Mouse (Mus musculus): ENCODE results near the gene Snx20. TPM values are rescaled to one million over a fixed set of nuclear protein-coding genes. Genes with fewer than 3 reads are reported as not detected.

Gene Snx20
- polyA plus RNA-seq, 1 experiment, result 0.07 TPM

DNA sequence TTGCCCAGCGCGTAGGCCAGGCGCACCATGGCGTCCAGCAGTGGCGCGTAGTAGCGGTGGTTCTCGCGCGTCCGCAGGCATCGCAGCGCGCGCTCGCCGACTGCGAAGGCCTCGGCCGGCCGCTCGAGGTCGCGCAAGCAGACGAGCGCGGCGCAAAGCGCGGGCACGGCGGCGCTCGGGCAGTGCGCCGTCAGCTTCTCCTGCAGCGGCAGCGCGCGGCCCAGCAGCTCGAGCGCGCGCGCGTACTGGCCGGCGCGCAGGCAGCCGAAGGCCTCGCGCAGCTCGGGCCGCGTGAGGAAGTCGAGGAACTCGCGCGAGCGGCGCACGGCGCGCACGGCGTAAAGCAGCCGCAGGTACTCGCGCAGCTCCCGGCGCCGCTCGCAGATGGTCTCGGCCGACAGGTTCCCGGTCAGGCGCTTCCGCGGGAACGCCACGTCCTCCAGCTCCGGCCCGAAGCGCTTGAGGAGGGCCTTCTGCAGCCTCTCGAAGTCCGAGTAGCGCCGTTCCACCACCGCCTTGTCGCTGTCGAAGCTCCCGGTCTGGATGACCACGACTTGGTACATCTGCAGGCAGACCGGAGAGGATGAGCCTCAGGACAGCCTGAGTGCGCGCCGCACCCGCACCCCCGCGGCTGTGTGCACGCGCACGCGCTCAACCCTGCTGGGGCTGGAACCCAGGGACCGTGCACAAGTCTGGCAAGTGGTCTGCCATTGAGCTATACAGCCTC, 8.5 kb downstream of the Snx20 start:
- no peaks in the 10 kb centered on the region for H3K27me3 ChIP-seq (ENCODE audit: control insufficient read depth, insufficient read depth, low read length)
- TF ChIP-seq POLR2A (IDR thresholded peaks at IDR 0.05; ENCODE audit: control insufficient read depth, low read depth, low read length) (no peak; the same call in 1 of the 2 replicates), CTCF (IDR thresholded peaks at IDR 0.05; ENCODE audit: control insufficient read depth, insufficient read depth, insufficient replicate concordance, low read depth, low read length) (no peak)
- peaks cover 13% of the 10 kb centered on the region for H3K4me1 ChIP-seq (ENCODE audit: control insufficient read depth, insufficient read depth, low read length)
- peak overlapping the region; percentile 65 for H3K27ac ChIP-seq (ENCODE audit: control insufficient read depth, insufficient read depth, low read depth, low read length)
- no peaks in the 10 kb centered on the region for H3K36me3 ChIP-seq (ENCODE audit: control insufficient read depth, insufficient read depth, low read length)
- H3K4me3 ChIP-seq (ENCODE audit: control insufficient read depth, low read depth, low read length), result peak overlapping the region; percentile 86

DNA sequence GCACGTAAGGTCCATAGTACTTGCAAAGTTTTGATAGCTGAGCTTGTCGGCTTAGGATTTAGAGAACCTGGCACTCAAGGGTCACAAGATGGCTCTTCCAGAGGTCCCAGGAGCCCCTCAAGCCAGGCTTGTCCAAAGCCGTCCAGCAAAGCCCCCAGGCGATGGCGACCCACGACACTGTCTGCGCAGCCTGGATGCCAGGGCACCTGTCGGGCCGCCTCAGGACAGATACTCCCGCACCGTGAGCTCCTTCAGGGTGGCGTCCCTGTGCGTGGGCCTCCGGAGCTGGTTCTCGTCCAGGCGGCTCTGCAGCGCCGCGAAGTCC, 9.0 kb downstream of the Snx20 start:
- H3K4me3 ChIP-seq (ENCODE audit: control insufficient read depth, low read depth, low read length), result peak overlapping the region; percentile 86
- no peaks in the 10 kb centered on the region for H3K27me3 ChIP-seq (ENCODE audit: control insufficient read depth, insufficient read depth, low read length)
- no peaks in the 10 kb centered on the region for H3K36me3 ChIP-seq (ENCODE audit: control insufficient read depth, insufficient read depth, low read length)
- H3K27ac ChIP-seq (ENCODE audit: control insufficient read depth, insufficient read depth, low read depth, low read length), result peak overlapping the region; percentile 35; the same call in 1 of the 2 replicates
- TF ChIP-seq CTCF (IDR thresholded peaks at IDR 0.05; ENCODE audit: control insufficient read depth, insufficient read depth, insufficient replicate concordance, low read depth, low read length), result no peak
- no peak for TF ChIP-seq POLR2A (IDR thresholded peaks at IDR 0.05; ENCODE audit: control insufficient read depth, low read depth, low read length)
- H3K4me1 ChIP-seq (ENCODE audit: control insufficient read depth, insufficient read depth, low read length), result peaks cover 13% of the 10 kb centered on the region

DNA sequence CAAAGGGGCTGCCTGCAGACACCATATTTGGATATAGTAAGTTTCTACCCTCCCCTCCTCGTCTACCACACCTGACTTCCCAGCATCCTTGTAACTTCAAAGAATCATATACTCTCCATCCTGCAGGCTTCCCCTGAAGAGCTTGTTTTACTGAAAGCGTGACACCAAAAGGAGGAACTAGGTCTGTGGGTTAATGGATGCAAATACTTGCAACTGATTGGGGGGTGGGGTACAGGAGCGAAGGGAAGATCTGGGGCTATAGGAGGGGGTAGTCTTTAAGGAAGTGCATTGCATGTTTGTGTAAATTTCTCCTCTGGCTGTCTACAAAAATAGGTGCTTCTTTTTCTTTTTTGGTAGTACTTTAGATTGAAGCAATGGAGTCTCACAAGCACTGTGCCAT, 9.5 kb downstream of the Snx20 start:
- Histone ChIP-seq H3K4me3 (ENCODE audit: control insufficient read depth, low read depth, low read length) (no peak overlapping the region), H3K27ac (ENCODE audit: control insufficient read depth, insufficient read depth, low read depth, low read length) (no peak overlapping the region), H3K36me3 (ENCODE audit: control insufficient read depth, insufficient read depth, low read length) (no peaks in the 10 kb centered on the region), H3K27me3 (ENCODE audit: control insufficient read depth, insufficient read depth, low read length) (no peaks in the 10 kb centered on the region), H3K4me1 (ENCODE audit: control insufficient read depth, insufficient read depth, low read length) (peaks cover 13% of the 10 kb centered on the region)
- no peak for TF ChIP-seq POLR2A (IDR thresholded peaks at IDR 0.05; ENCODE audit: control insufficient read depth, low read depth, low read length)
- no peak for TF ChIP-seq CTCF (IDR thresholded peaks at IDR 0.05; ENCODE audit: control insufficient read depth, insufficient read depth, insufficient replicate concordance, low read depth, low read length)

DNA sequence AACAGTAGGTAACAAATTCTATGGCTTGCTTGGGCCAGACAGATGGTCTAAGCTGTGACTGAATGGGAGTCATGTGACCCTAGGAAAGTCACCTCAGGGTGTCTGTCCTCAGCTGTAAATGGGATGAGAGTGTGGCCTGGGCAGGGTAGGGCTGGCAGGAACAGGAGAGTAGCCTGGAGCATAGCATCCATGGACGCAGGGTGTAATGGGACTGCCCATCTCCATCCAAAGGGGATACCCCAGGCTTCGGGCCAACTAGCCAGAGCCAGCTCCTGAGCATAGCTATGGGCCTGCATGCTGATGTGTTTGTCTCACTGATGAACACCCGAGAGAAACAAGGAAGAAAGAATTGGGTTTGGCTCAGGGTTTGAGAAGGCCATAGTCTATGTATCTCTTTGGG, 11.7 kb downstream of the Snx20 start:
- H3K27me3 ChIP-seq (ENCODE audit: control insufficient read depth, insufficient read depth, low read length), result no peaks in the 10 kb centered on the region
- TF ChIP-seq POLR2A (IDR thresholded peaks at IDR 0.05; ENCODE audit: control insufficient read depth, low read depth, low read length) (no peak), CTCF (IDR thresholded peaks at IDR 0.05; ENCODE audit: control insufficient read depth, insufficient read depth, insufficient replicate concordance, low read depth, low read length) (no peak)
- no peak overlapping the region for H3K4me3 ChIP-seq (ENCODE audit: control insufficient read depth, low read depth, low read length)
- H3K36me3 ChIP-seq (ENCODE audit: control insufficient read depth, insufficient read depth, low read length), result no peaks in the 10 kb centered on the region
- no peak overlapping the region for H3K27ac ChIP-seq (ENCODE audit: control insufficient read depth, insufficient read depth, low read depth, low read length)
- H3K4me1 ChIP-seq (ENCODE audit: control insufficient read depth, insufficient read depth, low read length), result peaks cover 13% of the 10 kb centered on the region

DNA sequence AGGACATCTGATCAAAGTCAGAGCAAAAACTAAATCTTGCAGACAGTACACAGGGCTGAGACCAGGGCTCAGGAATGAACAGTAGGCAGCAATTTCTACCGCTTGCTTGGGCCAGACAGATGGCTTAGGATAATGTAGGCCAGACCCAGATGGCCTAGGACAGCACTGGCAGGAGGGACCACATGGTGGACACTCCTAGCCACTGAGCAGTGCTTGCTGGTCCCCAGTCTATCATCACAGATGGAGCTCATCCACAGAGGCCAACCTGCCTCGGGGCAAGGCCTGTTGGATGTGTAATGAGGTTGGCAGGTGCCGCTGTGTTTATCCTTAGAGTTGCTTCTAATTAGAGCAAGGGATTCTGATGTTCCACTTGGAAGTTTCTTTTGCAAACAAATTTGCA, 12.6 kb downstream of the Snx20 start:
- H3K4me1 ChIP-seq (ENCODE audit: control insufficient read depth, insufficient read depth, low read length), result peaks cover 10% of the 10 kb centered on the region
- no peak for TF ChIP-seq POLR2A (IDR thresholded peaks at IDR 0.05; ENCODE audit: control insufficient read depth, low read depth, low read length)
- TF ChIP-seq CTCF (IDR thresholded peaks at IDR 0.05; ENCODE audit: control insufficient read depth, insufficient read depth, insufficient replicate concordance, low read depth, low read length), result no peak
- no peak overlapping the region for H3K4me3 ChIP-seq (ENCODE audit: control insufficient read depth, low read depth, low read length)
- no peaks in the 10 kb centered on the region for H3K36me3 ChIP-seq (ENCODE audit: control insufficient read depth, insufficient read depth, low read length)
- H3K27ac ChIP-seq (ENCODE audit: control insufficient read depth, insufficient read depth, low read depth, low read length), result no peak overlapping the region
- H3K27me3 ChIP-seq (ENCODE audit: control insufficient read depth, insufficient read depth, low read length), result no peaks in the 10 kb centered on the region

DNA sequence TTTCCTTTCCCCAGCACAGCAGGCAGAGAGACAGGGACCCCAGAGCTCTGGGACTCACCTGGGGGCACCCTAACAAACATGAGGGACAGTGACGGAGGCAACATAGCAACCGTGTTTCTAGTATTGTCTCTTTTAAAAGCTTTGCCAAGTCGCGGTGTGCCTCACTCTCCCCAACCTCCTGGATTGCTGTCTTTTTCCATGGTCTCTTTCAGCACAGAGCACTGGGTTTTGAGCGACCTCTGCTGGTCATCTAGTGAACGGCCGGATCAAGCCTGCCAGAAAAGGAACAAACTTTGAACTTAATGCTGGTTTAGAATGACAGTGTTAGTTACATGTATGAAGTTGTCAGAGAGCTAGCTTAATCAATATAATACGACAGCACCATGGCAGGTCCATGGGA, 14.5 kb downstream of the Snx20 start:
- Histone ChIP-seq H3K27ac (ENCODE audit: control insufficient read depth, insufficient read depth, low read depth, low read length) (no peak overlapping the region), H3K4me3 (ENCODE audit: control insufficient read depth, low read depth, low read length) (no peak overlapping the region), H3K27me3 (ENCODE audit: control insufficient read depth, insufficient read depth, low read length) (no peaks in the 10 kb centered on the region), H3K36me3 (ENCODE audit: control insufficient read depth, insufficient read depth, low read length) (no peaks in the 10 kb centered on the region), H3K4me1 (ENCODE audit: control insufficient read depth, insufficient read depth, low read length) (no peaks in the 10 kb centered on the region)
- peak; percentile 76 for TF ChIP-seq CTCF (IDR thresholded peaks at IDR 0.05; ENCODE audit: control insufficient read depth, insufficient read depth, insufficient replicate concordance, low read depth, low read length)
- TF ChIP-seq POLR2A (IDR thresholded peaks at IDR 0.05; ENCODE audit: control insufficient read depth, low read depth, low read length), result no peak

DNA sequence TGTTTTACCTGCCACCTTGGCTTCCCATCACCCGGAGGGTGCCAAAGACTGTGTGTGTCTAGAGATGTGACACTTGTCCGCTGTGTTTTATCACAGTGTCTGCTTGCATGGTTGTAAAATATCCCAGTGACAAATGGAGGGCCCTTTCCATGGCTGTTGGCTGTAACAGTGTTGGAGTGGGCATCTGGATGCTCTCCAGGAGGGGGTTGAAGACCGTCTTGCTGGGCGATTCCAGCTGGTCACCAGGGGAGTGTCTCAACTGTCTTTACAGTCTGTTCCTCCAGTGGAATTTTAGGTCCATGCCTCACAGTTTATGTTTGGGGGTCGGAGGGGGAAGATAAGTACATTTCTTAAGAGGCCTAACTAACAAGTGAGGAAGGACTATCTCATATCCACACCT, 15.0 kb downstream of the Snx20 start:
- TF ChIP-seq POLR2A (IDR thresholded peaks at IDR 0.05; ENCODE audit: control insufficient read depth, low read depth, low read length) (no peak), CTCF (IDR thresholded peaks at IDR 0.05; ENCODE audit: control insufficient read depth, insufficient read depth, insufficient replicate concordance, low read depth, low read length) (no peak)
- Histone ChIP-seq H3K4me1 (ENCODE audit: control insufficient read depth, insufficient read depth, low read length) (no peaks in the 10 kb centered on the region), H3K27me3 (ENCODE audit: control insufficient read depth, insufficient read depth, low read length) (no peaks in the 10 kb centered on the region), H3K36me3 (ENCODE audit: control insufficient read depth, insufficient read depth, low read length) (no peaks in the 10 kb centered on the region), H3K27ac (ENCODE audit: control insufficient read depth, insufficient read depth, low read depth, low read length) (no peak overlapping the region), H3K4me3 (ENCODE audit: control insufficient read depth, low read depth, low read length) (no peak overlapping the region)

Data from testis, adult 2 months (tissue).